Mouse (Mus musculus) cerebellum, adult (tissue): ENCODE data around the gene Frem3.

Experiments
- ATAC-seq: cut with Nextera tagmentation; 2 replicates; pipeline ENCODE4 v1.9.2; 2017; ENCODE audit warnings: mild to moderate bottlenecking, moderate library complexity, mixed read lengths; ENCODE audit not compliant: insufficient number of reproducible peaks, low FRiP score, low TSS enrichment

The Frem3 gene

GRCm38 (mm10) chr8:80610549-80611440, at the start of gene Frem3:
Gene Frem3, plus strand, starts transcription at chr8:80611080.
- ATAC-seq = no peak

- ATAC-seq = no peak
These were observed 46.6 kb upstream of the Frem3 start for GRCm38 (mm10) chr8:80564205-80564839.

GRCm38 (mm10) chr8:80567471-80567870, 43.4 kb upstream of the Frem3 start:
- ATAC-seq = no peak

- ATAC-seq = no peak
These were observed 42.5 kb upstream of the Frem3 start for GRCm38 (mm10) chr8:80568243-80568995.

GRCm38 (mm10) chr8:80572417-80573061, 38.3 kb upstream of the Frem3 start:
- ATAC-seq = no peak

GRCm38 (mm10) chr8:80577126-80577525, 33.8 kb upstream of the Frem3 start:
- no peak for ATAC-seq

- ATAC-seq = no peak
These were observed 31.8 kb upstream of the Frem3 start for GRCm38 (mm10) chr8:80579038-80579437.

- no peak for ATAC-seq
These were observed 18.3 kb upstream of the Frem3 start for GRCm38 (mm10) chr8:80592626-80593025.

- no peak for ATAC-seq
These were observed 10.2 kb upstream of the Frem3 start for GRCm38 (mm10) chr8:80600600-80601170.

- ATAC-seq = no peak
These were observed 9.0 kb upstream of the Frem3 start for GRCm38 (mm10) chr8:80601886-80602285.

- no peak for ATAC-seq
These were observed 3.8 kb upstream of the Frem3 start for GRCm38 (mm10) chr8:80607082-80607481.

GRCm38 (mm10) chr8:80611441-80611751, 516 bp downstream of the Frem3 start:
- no peak for ATAC-seq

GRCm38 (mm10) chr8:80619787-80620186, 8.9 kb downstream of the Frem3 start:
- no peak for ATAC-seq

- ATAC-seq = no peak
These were observed 36.5 kb downstream of the Frem3 start for GRCm38 (mm10) chr8:80647394-80647793.

GRCm38 (mm10) chr8:80657639-80658038, 46.8 kb downstream of the Frem3 start:
- ATAC-seq = no peak

GRCm38 (mm10) chr8:80661055-80661454, 50.2 kb downstream of the Frem3 start:
- no peak for ATAC-seq

- ATAC-seq = no peak
These were observed 52.6 kb downstream of the Frem3 start for GRCm38 (mm10) chr8:80663476-80663875.

GRCm38 (mm10) chr8:80669277-80669901, 58.5 kb downstream of the Frem3 start:
- no peak for ATAC-seq

GRCm38 (mm10) chr8:80682594-80682993, 71.7 kb downstream of the Frem3 start:
- ATAC-seq = no peak
